Mouse (Mus musculus): ENCODE measurements around the gene Cth. TPM values are rescaled to one million over a fixed set of nuclear protein-coding genes. Genes with fewer than 3 reads are reported as not detected.

Gene Cth
- polyA plus RNA-seq, 1 experiment from 2014 or later: 18.4 TPM

DNA sequence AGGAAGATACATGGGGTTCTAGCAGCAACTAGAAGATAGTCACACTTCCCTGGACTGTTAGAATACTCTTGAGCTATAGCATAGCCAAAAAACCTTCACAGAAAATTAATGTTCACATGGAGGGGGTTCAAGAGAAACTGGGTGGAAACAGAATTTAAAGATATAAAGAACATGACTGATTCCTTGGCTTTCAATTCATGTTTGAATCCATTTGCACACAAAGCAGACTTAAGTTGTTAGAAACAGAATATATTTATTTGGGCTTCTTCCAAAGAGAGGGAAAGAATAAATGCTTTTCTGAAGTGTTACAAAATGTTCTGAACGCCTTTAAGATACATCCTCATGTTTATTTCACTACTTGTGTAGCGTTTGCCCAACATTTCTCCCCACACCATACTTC, 57.0 kb downstream of the Cth start:
- H3K9ac ChIP-seq: no peak overlapping the region
- no peaks in the 10 kb centered on the region for H3K27me3 ChIP-seq
- H3K9me3 ChIP-seq: no peaks in the 10 kb centered on the region
- no peak overlapping the region for H3K27ac ChIP-seq
- no peaks in the 10 kb centered on the region for H3K36me3 ChIP-seq
- 81% methylated on average over 2 of the region's 2 CpGs for WGBS
- ATAC-seq (ENCODE audit: insufficient number of reproducible peaks, insufficient read depth, low FRiP score, low TSS enrichment, low read depth): no peak
- no peaks in the 10 kb centered on the region for H3K4me1 ChIP-seq
- no peak overlapping the region for H3K4me3 ChIP-seq
- no peak overlapping the region for H3K4me2 ChIP-seq

DNA sequence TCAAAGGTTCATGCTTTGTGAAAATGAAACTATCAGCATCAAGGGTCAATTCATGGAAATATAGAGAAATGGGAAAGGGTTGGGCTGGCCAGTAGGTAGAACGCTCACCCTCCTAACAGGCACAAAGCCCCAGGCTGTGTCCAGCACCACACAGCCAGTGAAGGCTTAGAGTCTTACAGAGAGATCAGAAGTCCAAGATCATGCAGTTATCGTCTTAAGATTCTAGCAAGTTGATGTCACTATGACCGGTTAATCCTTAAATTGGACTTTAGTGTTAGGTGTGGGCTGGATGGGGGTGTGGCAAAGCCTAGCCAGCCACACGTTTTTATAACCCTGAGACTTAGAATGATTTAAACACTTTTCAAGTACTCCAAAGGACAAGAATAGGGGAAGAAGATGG, 58.6 kb downstream of the Cth start:
- Histone ChIP-seq H3K4me2 (no peak overlapping the region), H3K9ac (no peak overlapping the region), H3K36me3 (no peaks in the 10 kb centered on the region), H3K27ac (no peak overlapping the region), H3K9me3 (no peaks in the 10 kb centered on the region), H3K27me3 (no peaks in the 10 kb centered on the region), H3K4me1 (no peaks in the 10 kb centered on the region), H3K4me3 (no peak overlapping the region)
- no peak for ATAC-seq (ENCODE audit: insufficient number of reproducible peaks, insufficient read depth, low FRiP score, low TSS enrichment, low read depth)
- 65% methylated on average over 4 of the region's 4 CpGs for WGBS

DNA sequence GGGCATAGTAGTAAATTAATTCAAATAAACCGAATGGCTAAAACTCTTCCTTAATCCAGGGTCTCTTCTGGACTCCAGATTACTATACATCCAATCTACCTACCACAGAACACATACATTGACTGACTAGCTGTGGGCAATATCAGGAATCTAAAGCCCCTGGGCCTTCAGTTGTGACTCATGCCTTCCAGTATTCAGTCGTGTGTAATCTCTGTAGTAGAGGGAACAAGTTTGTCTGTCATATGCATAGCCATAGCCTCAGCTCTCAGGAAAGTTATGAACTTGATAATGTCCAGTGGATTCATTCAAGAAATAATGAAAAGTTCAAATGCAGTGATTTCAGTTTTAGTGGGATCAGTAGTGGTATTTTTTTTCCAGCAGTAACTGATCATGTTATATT, 59.0 kb downstream of the Cth start:
- Histone ChIP-seq H3K27ac (no peak overlapping the region), H3K9ac (no peak overlapping the region), H3K4me2 (no peak overlapping the region), H3K4me1 (no peaks in the 10 kb centered on the region), H3K36me3 (no peaks in the 10 kb centered on the region), H3K27me3 (no peaks in the 10 kb centered on the region), H3K4me3 (no peak overlapping the region), H3K9me3 (no peaks in the 10 kb centered on the region)
- 81% methylated on average over 2 of the region's 2 CpGs for WGBS
- no peak for ATAC-seq (ENCODE audit: insufficient number of reproducible peaks, insufficient read depth, low FRiP score, low TSS enrichment, low read depth)

DNA sequence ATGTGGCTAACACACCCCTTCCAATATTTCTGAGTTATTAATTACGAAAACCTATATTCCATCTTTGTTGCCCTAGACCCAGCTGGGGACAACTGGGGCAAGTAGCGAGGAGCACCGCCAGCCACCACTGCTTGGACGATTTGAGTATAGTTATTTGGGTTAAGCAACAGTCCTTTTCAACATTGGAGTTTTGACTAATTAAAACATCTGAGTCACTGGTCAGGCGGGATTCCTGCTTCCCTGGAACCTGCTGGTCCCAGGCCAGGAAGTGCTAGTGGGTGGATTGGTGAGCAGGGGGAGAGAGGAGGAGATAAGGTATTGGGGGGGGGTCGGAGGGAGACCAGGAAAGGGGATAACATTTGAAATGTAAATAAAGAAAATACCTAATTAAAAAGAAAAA, 59.4 kb downstream of the Cth start:
- Histone ChIP-seq H3K4me3 (no peak overlapping the region), H3K36me3 (no peaks in the 10 kb centered on the region), H3K27ac (no peak overlapping the region), H3K4me2 (no peak overlapping the region), H3K9ac (no peak overlapping the region), H3K9me3 (no peaks in the 10 kb centered on the region), H3K27me3 (no peaks in the 10 kb centered on the region), H3K4me1 (no peaks in the 10 kb centered on the region)
- no peak for ATAC-seq (ENCODE audit: insufficient number of reproducible peaks, insufficient read depth, low FRiP score, low TSS enrichment, low read depth)
- 77% methylated on average over 6 of the region's 6 CpGs for WGBS

DNA sequence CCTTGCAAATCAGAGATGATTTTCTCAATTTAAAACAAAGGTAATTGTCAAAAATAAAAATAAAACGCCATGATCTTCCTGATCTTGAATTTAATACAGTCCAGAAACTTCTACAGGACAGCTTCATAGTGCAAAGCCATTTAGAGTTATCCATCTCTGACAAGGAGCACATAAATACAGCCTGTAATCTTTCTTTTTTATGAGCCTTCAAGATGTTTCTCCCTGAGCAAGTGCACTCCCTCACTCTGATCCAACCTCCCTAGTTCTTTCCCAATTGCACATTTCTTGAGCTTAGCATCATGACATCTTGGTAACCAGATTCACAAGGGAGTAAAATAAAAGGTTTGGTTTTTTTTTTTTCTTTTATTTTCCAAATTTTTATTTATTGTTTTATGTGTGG, 72.1 kb downstream of the Cth start:
- no peak overlapping the region for H3K9ac ChIP-seq
- WGBS: 42% methylated on average over 1 of the region's 1 CpGs
- H3K27ac ChIP-seq: no peak overlapping the region
- no peaks in the 10 kb centered on the region for H3K4me1 ChIP-seq
- no peaks in the 10 kb centered on the region for H3K27me3 ChIP-seq
- H3K4me2 ChIP-seq: no peak overlapping the region
- H3K36me3 ChIP-seq: no peaks in the 10 kb centered on the region
- H3K9me3 ChIP-seq: no peaks in the 10 kb centered on the region
- H3K4me3 ChIP-seq: no peak overlapping the region
- ATAC-seq (ENCODE audit: insufficient number of reproducible peaks, insufficient read depth, low FRiP score, low TSS enrichment, low read depth): no peak

DNA sequence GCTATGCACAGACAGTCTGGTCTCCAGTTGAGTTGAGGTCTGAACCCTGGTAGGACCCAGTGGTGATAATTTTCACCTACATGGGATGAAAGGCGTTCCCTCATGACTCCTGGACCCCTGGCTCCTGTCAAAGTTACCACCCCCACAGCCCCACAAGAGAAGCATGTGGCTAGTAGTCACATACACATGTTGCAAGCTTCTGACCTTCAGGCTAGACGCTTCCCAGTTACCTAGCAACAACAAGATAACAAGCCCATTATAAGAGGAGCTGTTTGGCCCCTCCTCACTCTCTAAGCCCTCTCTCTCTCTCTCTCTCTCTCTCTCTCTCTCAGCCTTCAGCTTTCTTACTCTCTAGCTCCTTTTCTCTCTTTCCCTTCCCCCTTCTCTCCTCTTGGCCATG, 76.4 kb downstream of the Cth start:
- H3K27me3 ChIP-seq: no peaks in the 10 kb centered on the region
- H3K4me2 ChIP-seq: no peak overlapping the region
- no peak for ATAC-seq (ENCODE audit: insufficient number of reproducible peaks, insufficient read depth, low FRiP score, low TSS enrichment, low read depth)
- H3K4me3 ChIP-seq: no peak overlapping the region
- no peaks in the 10 kb centered on the region for H3K4me1 ChIP-seq
- H3K36me3 ChIP-seq: no peaks in the 10 kb centered on the region
- H3K27ac ChIP-seq: no peak overlapping the region
- 31% methylated on average over 2 of the region's 2 CpGs for WGBS
- no peak overlapping the region for H3K9ac ChIP-seq
- no peaks in the 10 kb centered on the region for H3K9me3 ChIP-seq

DNA sequence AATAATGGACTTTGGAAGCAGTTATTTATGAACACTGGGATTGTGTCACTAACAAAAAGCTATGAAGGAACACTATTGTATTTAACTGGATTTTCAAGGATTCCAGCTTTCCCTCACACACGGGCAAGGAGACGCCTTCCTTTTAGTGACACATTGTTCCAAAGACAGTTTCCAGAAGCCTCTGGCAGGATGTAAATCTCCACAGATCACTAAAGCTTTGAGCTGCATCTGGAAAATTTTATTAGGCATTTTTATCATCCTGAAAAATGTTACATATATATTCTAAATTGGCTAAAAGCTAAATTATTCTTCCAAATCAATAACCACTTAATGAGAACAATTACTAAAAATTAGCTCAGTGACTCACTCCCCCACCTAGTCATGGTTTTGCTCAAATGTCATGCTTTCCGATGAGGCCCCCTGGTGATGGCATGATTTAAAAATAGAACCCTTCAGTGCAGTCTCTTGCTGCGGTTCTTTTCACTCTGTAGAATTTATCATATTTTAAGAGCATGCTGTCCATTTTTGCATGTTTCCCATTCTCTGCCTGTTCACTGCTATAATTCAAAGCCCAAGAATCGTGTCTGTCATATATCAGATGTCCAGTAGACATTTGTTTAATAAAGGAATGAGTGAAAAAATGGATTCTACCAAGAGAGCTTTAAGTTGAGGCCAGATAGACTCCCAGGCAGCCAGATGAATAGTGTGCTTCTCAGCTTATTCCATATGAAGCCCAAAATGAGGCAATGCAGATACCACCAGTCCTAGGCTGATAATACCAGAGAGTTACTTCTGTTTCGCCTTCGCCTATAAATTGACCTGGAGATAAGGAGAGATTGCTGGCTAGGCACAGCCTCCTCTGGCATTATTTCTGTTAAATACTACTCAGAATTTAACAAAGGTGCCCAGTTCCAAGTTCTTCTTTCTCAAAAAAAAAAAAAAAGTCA, 77.3 kb downstream of the Cth start:
- no peaks in the 10 kb centered on the region for H3K9me3 ChIP-seq
- H3K4me3 ChIP-seq: no peak overlapping the region
- no peak overlapping the region for H3K4me2 ChIP-seq
- H3K4me1 ChIP-seq: no peaks in the 10 kb centered on the region
- no peaks in the 10 kb centered on the region for H3K36me3 ChIP-seq
- 66% methylated on average over 7 of the region's 7 CpGs for WGBS
- H3K27ac ChIP-seq: no peak overlapping the region
- H3K9ac ChIP-seq: no peak overlapping the region
- ATAC-seq (ENCODE audit: insufficient number of reproducible peaks, insufficient read depth, low FRiP score, low TSS enrichment, low read depth): no peak
- no peaks in the 10 kb centered on the region for H3K27me3 ChIP-seq

Other genes with a start within 250 kb of the Cth start
- gene Ankrd13c, start 22.2 kb upstream of the Cth start, polyA plus RNA-seq (2015; fragmentation: Nextera tagmentation; extraction: Ambion mirVana): 18.7 and 19.4 TPM in 2 replicates
- 345 and 369 TPM in 2 replicates for gene Srsf11, start 111.6 kb upstream of the Cth start, polyA plus RNA-seq (2015; fragmentation: Nextera tagmentation; extraction: Ambion mirVana)
- gene Lrrc40, start 111.6 kb upstream of the Cth start, polyA plus RNA-seq (2015; fragmentation: Nextera tagmentation; extraction: Ambion mirVana): 62.8 and 65.5 TPM in 2 replicates

Measured in embryonic facial prominence, embryonic 13.5 days (tissue).